Mouse (Mus musculus) cortical plate, adult 2 months (tissue): Measurements from ENCODE around the gene Brsk2. TPM values are rescaled to one million over a fixed set of nuclear protein-coding genes. Genes with fewer than 3 reads are reported as not detected.

ENCODE experiments used
- H3K27ac ChIP-seq: fragments of 200-500 bp; 2 replicates; pipeline ENCODE4 v1.5.1; 2012; ENCODE audit warnings: low read length, control low read depth, inconsistent platforms; ENCODE audit not compliant: insufficient read depth
- H3K4me1 ChIP-seq: fragments of 200-500 bp; 2 replicates; pipeline ENCODE4 v1.6.1; 2011; ENCODE audit warnings: low read length; ENCODE audit not compliant: control insufficient read depth, insufficient read depth
- H3K4me3 ChIP-seq: fragments of 200-500 bp; 2 replicates; pipeline ENCODE4 v1.5.1; 2011; ENCODE audit warnings: mild to moderate bottlenecking, low read length, control low read depth; ENCODE audit not compliant: insufficient read depth
- CTCF ChIP-seq: fragments of 200-500 bp; IDR thresholded peaks from 2 replicates; pipeline ENCODE4 v1.5.1; 2011; ENCODE audit warnings: mild to moderate bottlenecking, control low read depth, low read length; ENCODE audit not compliant: insufficient read depth; ENCODE audit errors: extremely low read depth
- POLR2A ChIP-seq: fragments of 200-500 bp; IDR thresholded peaks from 2 replicates; pipeline ENCODE4 v1.6.1; 2011; ENCODE audit warnings: mild to moderate bottlenecking, low read length, control low read depth; ENCODE audit not compliant: insufficient read depth; ENCODE audit errors: extremely low read depth
- polyA plus RNA-seq: library from polyadenylated mRNA; depleted of rRNA; stranded (reverse); fragments of >200 nt; gene quantifications from 2 replicates; pipeline ENCODE4 v1.2.3, GENCODE M21; 2012

Gene Brsk2
- polyA plus RNA-seq, 1 experiment = 179 TPM

DNA sequence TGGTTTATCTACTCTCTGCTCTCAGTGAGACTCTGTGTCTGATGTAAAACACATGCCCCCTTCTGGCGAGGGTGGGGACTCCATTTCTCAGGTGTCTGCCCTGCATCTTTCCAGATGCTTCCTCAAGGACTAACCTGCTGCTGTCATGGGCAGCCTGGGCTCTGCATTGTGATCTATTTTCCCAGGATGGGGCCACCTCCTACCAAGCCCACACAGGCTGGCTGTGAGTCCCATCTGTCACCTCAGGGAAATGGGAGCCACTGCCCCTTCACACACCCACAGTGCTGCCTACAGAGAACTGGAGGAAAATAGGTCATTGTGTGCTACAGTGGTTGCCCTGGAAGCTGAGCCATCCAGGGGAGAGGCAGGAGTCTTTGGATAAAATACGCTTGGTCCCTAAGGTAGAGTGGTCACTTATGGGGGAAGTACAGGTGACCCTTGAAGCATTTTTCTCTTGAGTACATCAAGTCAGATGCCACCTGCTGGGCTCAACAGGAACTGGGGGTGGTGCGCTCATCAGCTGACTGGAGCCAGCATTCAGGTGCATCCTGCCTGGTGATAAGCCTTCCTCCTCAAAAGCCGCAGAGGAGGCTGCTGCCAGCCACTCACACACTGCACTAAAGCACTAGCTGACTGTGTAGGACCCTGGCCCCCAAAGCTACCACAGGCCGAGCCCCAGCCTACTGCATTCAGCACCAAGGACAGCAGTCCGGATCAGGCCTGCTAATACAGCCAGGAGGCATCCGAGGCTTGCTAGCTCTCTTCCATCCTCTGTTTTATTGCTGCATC is 23.5 kb downstream of the Brsk2 start:
- TF ChIP-seq POLR2A = no peak
- TF ChIP-seq CTCF = peak; percentile 38
- Histone ChIP-seq H3K27ac (no peak overlapping the region), H3K4me3 (no peak overlapping the region), H3K4me1 (peaks cover 25% of the 10 kb centered on the region)

DNA sequence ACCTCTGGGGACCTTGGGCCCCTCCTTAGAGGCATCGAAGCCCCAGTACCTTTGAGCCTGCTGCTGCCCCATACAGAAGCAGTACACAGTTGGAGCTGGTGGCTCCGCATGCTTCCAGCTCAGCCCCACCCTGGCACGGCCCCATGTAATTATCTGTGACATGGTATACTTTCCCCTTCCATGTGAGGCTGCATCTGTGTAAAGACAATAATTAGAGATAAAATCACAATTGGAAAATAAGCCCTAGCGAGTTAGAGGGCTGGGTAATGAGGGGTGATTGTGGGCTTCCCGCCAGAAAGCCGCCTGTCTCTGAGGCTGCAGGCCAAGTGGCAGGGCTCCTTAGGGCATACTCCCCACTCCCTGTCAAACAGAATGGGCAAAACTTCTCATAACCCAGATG is 28.5 kb downstream of the Brsk2 start:
- Histone ChIP-seq H3K27ac (no peak overlapping the region), H3K4me3 (no peak overlapping the region), H3K4me1 (peaks cover 4% of the 10 kb centered on the region; the same call in 1 of the 2 replicates)
- no peak for TF ChIP-seq POLR2A
- no peak for TF ChIP-seq CTCF

DNA sequence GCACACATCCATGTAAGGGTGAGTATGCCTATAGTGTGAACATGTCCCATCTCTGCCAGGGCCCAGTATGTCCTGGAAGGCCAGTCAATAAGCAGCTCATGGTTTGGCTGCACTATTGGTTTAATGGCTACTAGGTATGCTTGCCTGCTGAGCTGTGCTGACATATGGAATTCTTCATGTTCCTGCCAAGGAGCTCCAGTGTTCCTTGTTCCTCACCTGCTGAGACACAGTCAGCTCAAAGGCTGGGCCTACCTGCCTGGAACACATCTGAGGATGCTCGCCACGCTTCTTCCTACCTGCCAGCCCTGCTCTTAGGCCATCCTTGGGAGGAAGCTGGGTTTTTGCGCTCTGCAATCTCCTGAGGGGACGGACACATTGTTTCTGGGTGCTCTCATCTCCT is 29.7 kb downstream of the Brsk2 start:
- Histone ChIP-seq H3K4me1 (peaks cover 4% of the 10 kb centered on the region; the same call in 1 of the 2 replicates), H3K27ac (no peak overlapping the region), H3K4me3 (no peak overlapping the region)
- TF ChIP-seq CTCF = no peak
- no peak for TF ChIP-seq POLR2A

DNA sequence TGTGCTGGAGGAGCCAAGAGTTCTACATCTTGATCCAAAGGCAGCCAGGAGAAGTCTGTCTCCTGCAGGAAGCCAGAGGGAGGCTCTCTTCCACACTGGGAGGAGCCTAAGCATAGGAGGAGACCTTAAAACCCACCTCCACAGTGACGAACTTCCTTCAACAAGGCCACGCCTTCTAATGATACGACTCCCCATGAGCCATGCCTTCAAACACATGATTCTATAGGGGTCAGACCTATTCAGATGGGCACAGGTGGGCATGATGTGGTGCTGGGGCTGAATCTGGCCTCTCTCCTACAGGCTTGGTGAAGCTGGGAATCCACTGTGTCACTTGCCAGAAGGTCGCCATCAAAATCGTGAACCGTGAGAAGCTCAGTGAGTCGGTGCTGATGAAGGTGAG is 31.7 kb downstream of the Brsk2 start:
- H3K4me1 ChIP-seq = peaks cover 4% of the 10 kb centered on the region; the same call in 1 of the 2 replicates
- no peak overlapping the region for H3K27ac ChIP-seq
- TF ChIP-seq CTCF (no peak), POLR2A (no peak)
- H3K4me3 ChIP-seq = no peak overlapping the region

DNA sequence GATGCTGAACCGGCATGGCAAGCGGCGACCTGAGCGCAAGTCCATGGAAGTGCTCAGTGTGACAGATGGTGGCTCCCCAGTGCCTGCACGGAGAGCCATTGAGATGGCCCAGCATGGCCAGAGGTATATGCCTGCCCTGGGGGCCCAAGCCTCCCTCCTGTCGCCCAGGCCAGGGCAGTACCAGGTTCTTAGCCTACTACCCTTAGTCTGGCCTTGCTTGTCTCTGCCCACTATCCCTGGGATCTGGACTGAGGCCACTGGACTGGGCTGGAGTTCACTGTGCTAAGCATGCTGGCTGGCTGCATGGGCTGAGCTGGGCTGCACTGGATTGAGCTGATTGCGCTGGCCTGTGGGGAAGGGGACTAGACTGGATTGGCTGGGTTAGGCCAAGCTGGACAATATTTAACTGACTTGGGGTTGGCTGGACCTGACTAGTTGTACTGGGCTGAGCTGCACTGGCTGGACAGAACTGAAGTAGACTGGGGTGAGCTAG is 38.8 kb downstream of the Brsk2 start:
- Histone ChIP-seq H3K4me1 (no peaks in the 10 kb centered on the region), H3K4me3 (no peak overlapping the region), H3K27ac (no peak overlapping the region)
- TF ChIP-seq POLR2A = no peak
- no peak for TF ChIP-seq CTCF

DNA sequence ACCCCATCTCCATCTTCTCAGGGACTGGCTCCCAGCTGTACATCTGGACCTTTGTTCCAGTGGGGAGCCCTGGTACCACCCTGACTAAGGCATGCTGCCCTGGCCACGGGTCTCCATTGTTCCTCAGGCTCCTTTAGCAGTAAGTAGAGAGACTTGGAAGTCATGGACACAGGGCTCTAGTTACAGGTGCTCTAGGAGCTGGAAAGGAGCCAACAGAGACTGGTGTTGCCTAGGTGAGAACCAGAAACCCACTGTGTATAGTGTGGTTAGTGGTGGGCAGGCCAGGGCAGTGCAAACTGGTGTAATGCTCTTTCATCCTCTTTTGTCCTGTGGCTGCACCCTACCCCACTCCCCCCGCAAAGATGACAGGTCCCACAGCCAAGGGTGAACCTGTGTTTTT is 41.6 kb downstream of the Brsk2 start:
- no peaks in the 10 kb centered on the region for H3K4me1 ChIP-seq
- TF ChIP-seq POLR2A = no peak
- no peak for TF ChIP-seq CTCF
- no peak overlapping the region for H3K4me3 ChIP-seq
- no peak overlapping the region for H3K27ac ChIP-seq

DNA sequence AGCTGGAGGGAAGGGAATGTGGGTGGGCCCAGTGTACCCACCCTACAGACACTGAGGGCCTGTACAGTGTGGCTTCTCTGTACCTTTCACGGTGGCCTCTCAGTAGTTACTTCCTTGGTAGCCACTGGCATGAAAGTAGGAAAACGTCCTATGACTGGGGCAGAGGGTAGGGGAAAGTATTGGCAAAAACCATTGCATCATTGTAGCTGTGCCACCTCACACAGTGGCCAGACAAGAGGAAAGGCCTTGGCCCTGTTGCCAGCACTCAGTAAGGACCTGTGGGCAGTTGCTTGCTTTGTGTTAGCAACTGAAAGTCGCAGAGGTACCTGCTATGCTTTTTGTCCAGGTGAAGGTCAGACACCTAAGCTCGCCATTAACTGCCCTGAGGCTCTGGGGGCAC is 44.6 kb downstream of the Brsk2 start:
- H3K27ac ChIP-seq = no peak overlapping the region
- no peaks in the 10 kb centered on the region; the same call in 1 of the 2 replicates for H3K4me1 ChIP-seq
- no peak for TF ChIP-seq POLR2A
- TF ChIP-seq CTCF = no peak
- no peak overlapping the region for H3K4me3 ChIP-seq

DNA sequence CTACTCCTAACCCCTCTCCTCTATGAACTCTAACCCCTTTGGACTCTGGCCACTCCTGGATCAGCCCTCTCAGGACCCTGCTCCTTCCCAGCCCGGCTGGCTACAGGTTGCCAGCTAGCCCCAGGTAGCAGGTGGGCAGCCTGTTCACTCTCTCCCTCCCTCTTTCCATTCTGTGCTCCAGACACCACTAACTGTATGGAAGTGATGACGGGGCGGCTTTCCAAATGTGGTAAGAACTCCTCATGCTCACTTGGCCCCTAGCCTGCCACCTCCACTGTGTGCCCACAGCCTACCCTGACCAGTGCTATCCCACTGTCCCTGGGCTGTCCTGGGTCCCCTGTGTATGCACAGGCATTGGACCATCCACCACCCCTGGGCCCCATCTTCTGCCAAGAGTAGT is 51.1 kb downstream of the Brsk2 start:
- peaks cover 1% of the 10 kb centered on the region; the same call in 1 of the 2 replicates for H3K4me1 ChIP-seq
- no peak overlapping the region for H3K27ac ChIP-seq
- TF ChIP-seq CTCF = no peak
- no peak for TF ChIP-seq POLR2A

DNA sequence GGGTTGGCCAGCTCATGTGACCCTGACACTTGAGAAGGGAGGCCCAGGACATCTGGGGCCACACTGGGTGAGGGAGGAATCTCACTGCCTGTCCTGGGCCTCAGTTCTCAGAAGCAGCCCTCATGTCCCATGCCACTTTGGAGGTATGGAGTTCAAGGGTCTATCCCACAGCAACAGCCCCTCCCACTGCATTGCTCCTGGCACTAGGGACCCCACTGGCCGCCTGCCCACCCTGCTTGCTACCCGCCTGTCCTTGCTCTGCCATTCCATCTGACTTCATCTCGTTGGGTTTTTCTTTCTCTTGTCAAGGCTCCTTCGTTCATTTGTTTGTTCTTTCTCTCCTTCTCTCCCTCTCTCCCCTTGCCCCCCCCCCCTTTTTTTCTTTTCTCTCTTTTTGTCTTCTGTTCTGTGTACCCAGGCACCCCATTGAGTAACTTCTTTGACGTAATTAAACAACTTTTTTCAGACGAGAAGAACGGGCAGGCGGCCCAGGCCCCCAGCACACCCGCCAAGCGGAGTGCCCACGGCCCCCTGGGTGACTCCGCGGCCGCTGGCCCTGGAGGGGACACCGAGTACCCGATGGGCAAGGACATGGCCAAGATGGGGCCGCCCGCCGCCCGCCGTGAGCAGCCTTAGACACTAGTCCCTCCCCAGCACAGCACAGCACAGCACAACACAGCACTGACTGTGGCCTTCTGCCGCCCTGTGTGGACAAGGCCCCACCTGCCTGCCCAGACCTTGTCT is 52.2 kb downstream of the Brsk2 start:
- TF ChIP-seq POLR2A (no peak), CTCF (no peak)
- H3K4me1 ChIP-seq = peaks cover 1% of the 10 kb centered on the region; the same call in 1 of the 2 replicates
- peak overlapping the region; percentile 33; the same call in 1 of the 2 replicates for H3K27ac ChIP-seq
- no peak overlapping the region for H3K4me3 ChIP-seq

More for the DNA sequence above, 51.1 kb downstream of the Brsk2 start:
- H3K4me3 ChIP-seq = no peak overlapping the region
